Comparison of ENCODE assay signal across 11 mouse cellular contexts in genomic region chr17:31694023-31694376, GRCm38 (mm10). TPM values are rescaled to one million over a fixed set of nuclear protein-coding genes. Genes with fewer than 3 reads are reported as not detected.
DNase-seq lines count a peak whose midpoint lies in the region; ATAC-seq and TF ChIP-seq lines count a peak whose summit lies in the region.
"Had no signal": no experiment of that assay in that cellular context is flagged by ENCODE, and none has a peak within 500 bp of the region (broad histone marks: within the 10 kb centered on the region; RNA-seq: fewer than 3 reads in every experiment).

No protein-coding gene starts in this region.

- H3K4me3 ChIP-seq in hindbrain, embryonic 12.5 days: no peak overlapping the region
- H3K4me3 ChIP-seq in hindbrain, embryonic 11.5 days (ENCODE audit: low read depth, low read length): no peak overlapping the region
- H3K4me3 ChIP-seq in midbrain, embryonic 12.5 days: no peak overlapping the region
- no peak overlapping the region for H3K4me3 ChIP-seq in midbrain, postnatal 0 days (ENCODE audit: low read depth, low read length)
- H3K4me3 ChIP-seq in intestine, embryonic 15.5 days (replicated peaks): no peak overlapping the region
- no peak overlapping the region for H3K4me3 ChIP-seq in stomach, postnatal 0 days (ENCODE audit: low read depth, low read length)

- no peak for TF ChIP-seq CTCF in midbrain, postnatal 0 days (IDR thresholded peaks at IDR 0.05)
- no peak for TF ChIP-seq CTCF in stomach, postnatal 0 days (IDR thresholded peaks at IDR 0.05; ENCODE audit: low read depth)

- WGBS in hindbrain, embryonic 12.5 days: 72% methylated on average over 7 of the region's 7 CpGs
- 78% methylated on average over 7 of the region's 7 CpGs for WGBS in hindbrain, embryonic 11.5 days
- 83% methylated on average over 7 of the region's 7 CpGs for WGBS in midbrain, embryonic 12.5 days
- 73% methylated on average over 7 of the region's 7 CpGs for WGBS in midbrain, postnatal 0 days
- 62% methylated on average over 7 of the region's 7 CpGs for WGBS in intestine, embryonic 15.5 days
- 65% methylated on average over 7 of the region's 7 CpGs for WGBS in stomach, postnatal 0 days

- TF ChIP-seq EP300 in stomach, postnatal 0 days (optimal IDR thresholded peaks at IDR 0.05): no peak

- no peak overlapping the region for H3K9ac ChIP-seq in hindbrain, embryonic 12.5 days
- no peak overlapping the region for H3K9ac ChIP-seq in hindbrain, embryonic 11.5 days (ENCODE audit: low read depth, low read length)
- H3K9ac ChIP-seq in midbrain, embryonic 12.5 days (replicated peaks): no peak overlapping the region
- no peak overlapping the region for H3K9ac ChIP-seq in midbrain, postnatal 0 days (replicated peaks; ENCODE audit: low read length, poor library complexity, severe bottlenecking)
- no peak overlapping the region for H3K9ac ChIP-seq in intestine, embryonic 15.5 days
- no peak overlapping the region for H3K9ac ChIP-seq in stomach, postnatal 0 days (ENCODE audit: low read length)
- H3K9ac ChIP-seq: liver, postnatal 0 days had no signal

- 0 out of 2 replicates have a peak, but pooled peaks cover 3% of the 10 kb centered on the region for H3K27me3 ChIP-seq in hindbrain, embryonic 12.5 days
- H3K27me3 ChIP-seq in hindbrain, embryonic 11.5 days (ENCODE audit: control insufficient read depth, insufficient read depth, low read length): no peaks in the 10 kb centered on the region
- H3K27me3 ChIP-seq in midbrain, embryonic 12.5 days: no peaks in the 10 kb centered on the region; the same call in 1 of the 2 replicates
- H3K27me3 ChIP-seq in midbrain, postnatal 0 days (ENCODE audit: insufficient read depth, low read length): no peaks in the 10 kb centered on the region
- H3K27me3 ChIP-seq in intestine, embryonic 15.5 days (replicated peaks): no peaks in the 10 kb centered on the region
- no peaks in the 10 kb centered on the region for H3K27me3 ChIP-seq in stomach, postnatal 0 days (ENCODE audit: control insufficient read depth, insufficient read depth, low read length)

- H3K4me1 ChIP-seq in hindbrain, embryonic 12.5 days: peaks cover 17% of the 10 kb centered on the region
- H3K4me1 ChIP-seq in hindbrain, embryonic 11.5 days (replicated peaks; ENCODE audit: control insufficient read depth, insufficient read depth, low read length): 0 out of 2 replicates have a peak, but pooled peaks cover 3% of the 10 kb centered on the region
- peaks cover 16% of the 10 kb centered on the region for H3K4me1 ChIP-seq in midbrain, embryonic 12.5 days
- H3K4me1 ChIP-seq in midbrain, postnatal 0 days (ENCODE audit: insufficient read depth, low read length): peaks cover 3% of the 10 kb centered on the region
- peaks cover 17% of the 10 kb centered on the region for H3K4me1 ChIP-seq in intestine, embryonic 15.5 days (replicated peaks)
- H3K4me1 ChIP-seq in stomach, postnatal 0 days (replicated peaks; ENCODE audit: control insufficient read depth, insufficient read depth): peaks cover 3% of the 10 kb centered on the region; the same call in 1 of the 2 replicates

- 0 out of 2 replicates have a peak, but pooled peaks have one; percentile 55 for ATAC-seq in hindbrain, embryonic 12.5 days (ENCODE audit: low FRiP score)
- ATAC-seq in hindbrain, embryonic 11.5 days (ENCODE audit: low FRiP score): no peak
- no peak for ATAC-seq in midbrain, embryonic 12.5 days (ENCODE audit: low FRiP score, low read depth)
- ATAC-seq in midbrain, postnatal 0 days (ENCODE audit: low FRiP score): no peak
- 0 out of 2 replicates have a peak, but pooled peaks have one; percentile 22 for ATAC-seq in intestine, embryonic 15.5 days
- ATAC-seq in stomach, postnatal 0 days (ENCODE audit: low FRiP score, low TSS enrichment): peak; percentile 7; the same call in 1 of the 2 replicates

- H3K27ac ChIP-seq in hindbrain, embryonic 12.5 days: no peak overlapping the region
- no peak overlapping the region for H3K27ac ChIP-seq in hindbrain, embryonic 11.5 days (ENCODE audit: low read depth, low read length)
- H3K27ac ChIP-seq in midbrain, embryonic 12.5 days (replicated peaks): no peak overlapping the region
- H3K27ac ChIP-seq in midbrain, postnatal 0 days (ENCODE audit: low read depth, low read length): no peak overlapping the region
- no peak overlapping the region for H3K27ac ChIP-seq in intestine, embryonic 15.5 days
- 0 out of 2 replicates have a peak overlapping the region, but pooled peaks have one; percentile 18 for H3K27ac ChIP-seq in stomach, postnatal 0 days (replicated peaks)

- H3K36me3 ChIP-seq in hindbrain, embryonic 12.5 days: no peaks in the 10 kb centered on the region
- no peaks in the 10 kb centered on the region for H3K36me3 ChIP-seq in hindbrain, embryonic 11.5 days (ENCODE audit: control insufficient read depth, insufficient read depth, low read length)
- H3K36me3 ChIP-seq in midbrain, embryonic 12.5 days: no peaks in the 10 kb centered on the region
- no peaks in the 10 kb centered on the region for H3K36me3 ChIP-seq in midbrain, postnatal 0 days (ENCODE audit: insufficient read depth, low read length)
- H3K36me3 ChIP-seq in intestine, embryonic 15.5 days: no peaks in the 10 kb centered on the region
- no peaks in the 10 kb centered on the region for H3K36me3 ChIP-seq in stomach, postnatal 0 days (ENCODE audit: control insufficient read depth, insufficient read depth, low read length)

- DNase-seq in hindbrain, embryonic 11.5 days (ENCODE audit: low spot score): no peak
- no peak for DNase-seq in midbrain, postnatal 0 days (ENCODE audit: low spot score)
- no peak for DNase-seq in stomach, postnatal 0 days (ENCODE audit: low spot score)
- DNase-seq in cerebellum, adult 9-10 months: no peak
- DNase-seq: cerebellum, adult 11-12 months had no signal

- H3K9me3 ChIP-seq in hindbrain, embryonic 12.5 days (replicated peaks): no peaks in the 10 kb centered on the region
- no peaks in the 10 kb centered on the region for H3K9me3 ChIP-seq in hindbrain, embryonic 11.5 days (ENCODE audit: control insufficient read depth, low read length)
- no peaks in the 10 kb centered on the region for H3K9me3 ChIP-seq in midbrain, embryonic 12.5 days
- H3K9me3 ChIP-seq in midbrain, postnatal 0 days (ENCODE audit: low read length): no peaks in the 10 kb centered on the region
- H3K9me3 ChIP-seq in intestine, embryonic 15.5 days: no peaks in the 10 kb centered on the region
- no peaks in the 10 kb centered on the region for H3K9me3 ChIP-seq in stomach, postnatal 0 days (ENCODE audit: control insufficient read depth, low read length)

- H3K4me2 ChIP-seq in hindbrain, embryonic 12.5 days (replicated peaks): no peak overlapping the region
- no peak overlapping the region for H3K4me2 ChIP-seq in hindbrain, embryonic 11.5 days (replicated peaks; ENCODE audit: low read depth, low read length)
- H3K4me2 ChIP-seq in midbrain, embryonic 12.5 days (replicated peaks): peak overlapping the region; percentile 46; the same call in 1 of the 2 replicates
- H3K4me2 ChIP-seq in midbrain, postnatal 0 days (ENCODE audit: low read depth, low read length, poor library complexity, severe bottlenecking): no peak overlapping the region
- H3K4me2 ChIP-seq in intestine, embryonic 15.5 days (replicated peaks): no peak overlapping the region
- no peak overlapping the region for H3K4me2 ChIP-seq in stomach, postnatal 0 days (replicated peaks; ENCODE audit: low read depth)

RNA-seq across cellular contexts. Expression of gene Cryaa, which starts 16.4 kb away (rescaled TPM):
- not detected in 2 replicates for polyA plus RNA-seq in hindbrain, embryonic 12.5 days (2016; fragmentation: Nextera tagmentation; extraction: Ambion mirVana)
- not detected in 2 replicates for polyA plus RNA-seq in hindbrain, embryonic 11.5 days (2014; fragmentation: Nextera tagmentation; extraction: Ambion mirVana)
- 0.18 TPM in 1 of 2 replicates, not detected in the other for polyA plus RNA-seq in midbrain, embryonic 12.5 days (2016; fragmentation: Nextera tagmentation; extraction: Ambion mirVana)
- 1.6 and 1.9 TPM in 2 replicates for total RNA-seq in midbrain, postnatal 0 days (2014; rRNA removed)
- 0.37 and 0.39 TPM in 2 replicates for polyA plus RNA-seq in midbrain, postnatal 0 days (2015; fragmentation: Nextera tagmentation; extraction: Ambion mirVana)
- 0.15 and 0.16 TPM in 2 replicates for polyA plus RNA-seq in intestine, embryonic 15.5 days (2015; fragmentation: Nextera tagmentation; extraction: Ambion mirVana)
- polyA plus RNA-seq in stomach, postnatal 0 days (2015; fragmentation: Nextera tagmentation; extraction: Ambion mirVana): 0.12 and 0.24 TPM in 2 replicates
- total RNA-seq: adrenal gland, postnatal 4 days; heart, postnatal 10 days had no signal
- polyA plus RNA-seq: liver, postnatal 0 days had no signal

RNA-seq across cellular contexts. Expression of gene U2af1, which starts 35.3 kb away (rescaled TPM):
- polyA plus RNA-seq in hindbrain, embryonic 12.5 days (2016; fragmentation: Nextera tagmentation; extraction: Ambion mirVana): 293 and 303 TPM in 2 replicates
- polyA plus RNA-seq in hindbrain, embryonic 11.5 days (2014; fragmentation: Nextera tagmentation; extraction: Ambion mirVana): 195 and 204 TPM in 2 replicates
- polyA plus RNA-seq in midbrain, embryonic 12.5 days (2016; fragmentation: Nextera tagmentation; extraction: Ambion mirVana): 325 TPM in 2 replicates
- total RNA-seq in midbrain, postnatal 0 days (2014; rRNA removed): 55.5 and 72.9 TPM in 2 replicates
- 182 and 188 TPM in 2 replicates for polyA plus RNA-seq in midbrain, postnatal 0 days (2015; fragmentation: Nextera tagmentation; extraction: Ambion mirVana)
- 278 and 287 TPM in 2 replicates for polyA plus RNA-seq in intestine, embryonic 15.5 days (2015; fragmentation: Nextera tagmentation; extraction: Ambion mirVana)
- polyA plus RNA-seq in stomach, postnatal 0 days (2015; fragmentation: Nextera tagmentation; extraction: Ambion mirVana): 155 and 161 TPM in 2 replicates

RNA-seq across cellular contexts. Expression of gene Cbs, which starts 57.0 kb away (rescaled TPM):
- polyA plus RNA-seq in hindbrain, embryonic 12.5 days (2016; fragmentation: Nextera tagmentation; extraction: Ambion mirVana): 2.3 and 3.3 TPM in 2 replicates
- 0.74 and 2.6 TPM in 2 replicates for polyA plus RNA-seq in hindbrain, embryonic 11.5 days (2014; fragmentation: Nextera tagmentation; extraction: Ambion mirVana)
- polyA plus RNA-seq in midbrain, embryonic 12.5 days (2016; fragmentation: Nextera tagmentation; extraction: Ambion mirVana): 1.2 and 1.3 TPM in 2 replicates
- total RNA-seq in midbrain, postnatal 0 days (2014; rRNA removed): 13.3 and 29.6 TPM in 2 replicates
- 16.3 and 20.3 TPM in 2 replicates for polyA plus RNA-seq in midbrain, postnatal 0 days (2015; fragmentation: Nextera tagmentation; extraction: Ambion mirVana)
- polyA plus RNA-seq in intestine, embryonic 15.5 days (2015; fragmentation: Nextera tagmentation; extraction: Ambion mirVana): 9.5 and 20.6 TPM in 2 replicates
- 0.83 and 1.2 TPM in 2 replicates for polyA plus RNA-seq in stomach, postnatal 0 days (2015; fragmentation: Nextera tagmentation; extraction: Ambion mirVana)

Comparison
In these comparisons a context has a peak if more than half of its experiments do, and no peak if none do; other contexts are left out.
1. ATAC-seq: peak in hindbrain, embryonic 12.5 days (single experiment), intestine, embryonic 15.5 days (single experiment) and stomach, postnatal 0 days (single experiment); none in hindbrain, embryonic 11.5 days (single experiment), midbrain, embryonic 12.5 days (single experiment) and midbrain, postnatal 0 days (single experiment).